Mouse (Mus musculus): ENCODE measurements around the gene Nfam1. TPM values are rescaled to one million over a fixed set of nuclear protein-coding genes. Genes with fewer than 3 reads are reported as not detected.

Gene Nfam1
- total and polyA plus RNA-seq, 3 experiments: 0.04 to 0.81 (median 0.20) TPM

GRCm38 (mm10) chr15:83038812-83039211 lies 5.7 kb upstream of the Nfam1 start:
- no peak overlapping the region for H3K4me3 ChIP-seq (replicated peaks in 1 of 3; ENCODE audit: low read depth in 2 of 3, low read length in 2 of 3, poor library complexity in 1 of 3)
- H3K27ac ChIP-seq (ENCODE audit: insufficient read depth, low read depth): no peak overlapping the region
- H3K9ac ChIP-seq (ENCODE audit: insufficient read depth, low read depth): no peak overlapping the region
- H3K36me3 ChIP-seq (replicated peaks in 1 of 2; ENCODE audit: control insufficient read depth in 1 of 2, insufficient read depth in 1 of 2, low read length in 1 of 2): no peaks in the 10 kb centered on the region
- in situ Hi-C loops (cut with MboI; ENCODE audit: low pct_ligation_motif_present, low pct_unique_long_range_greater_than_20kb, low sequenced_read_pairs): no loop called here
- peaks cover 2% of the 10 kb centered on the region for H3K27me3 ChIP-seq (replicated peaks)
- H3K4me1 ChIP-seq (ENCODE audit: control insufficient read depth in 1 of 2, insufficient read depth in 2 of 2): peaks cover 21 to 63% of the 10 kb centered on the region in 2 experiments
- dilution Hi-C loops (cut with MboI; ENCODE audit: extremely low pct_ligation_motif_present, extremely low pct_unique_long_range_greater_than_20kb, low sequenced_read_pairs): no loop called here
- no peak for TF ChIP-seq RAD21 (IDR thresholded peaks at IDR 0.05; ENCODE audit: low read depth, low read length)
- TF ChIP-seq KAT2A (IDR thresholded peaks at IDR 0.05; ENCODE audit: insufficient replicate concordance, low read length): no peak
- no peak for TF ChIP-seq MXI1 (IDR thresholded peaks at IDR 0.05; ENCODE audit: low read depth, low read length)
- no peak for TF ChIP-seq USF2 (conservative IDR thresholded peaks at IDR 0.05; ENCODE audit: low read depth, low read length)
- TF ChIP-seq JUN (IDR thresholded peaks at IDR 0.05; ENCODE audit: insufficient read depth, low read depth, low read length): no peak
- TF ChIP-seq NRF1 (IDR thresholded peaks at IDR 0.05; ENCODE audit: low read depth, low read length): no peak
- no peak for TF ChIP-seq TCF12 (IDR thresholded peaks at IDR 0.05; ENCODE audit: low read depth, low read length)
- no peak for TF ChIP-seq TBP (conservative IDR thresholded peaks at IDR 0.05; ENCODE audit: low read depth, low read length)
- no peak for TF ChIP-seq POLR2AphosphoS2 (IDR thresholded peaks at IDR 0.05; ENCODE audit: low read depth, low read length)
- no peak for TF ChIP-seq MYC (IDR thresholded peaks at IDR 0.05; ENCODE audit: low read depth, low read length)
- TF ChIP-seq SIN3A (IDR thresholded peaks at IDR 0.05; ENCODE audit: low read length): no peak
- TF ChIP-seq IRF4 (IDR thresholded peaks at IDR 0.05; ENCODE audit: low read depth, low read length): no peak
- TF ChIP-seq CHD2 (IDR thresholded peaks at IDR 0.05; ENCODE audit: low read length): no peak
- TF ChIP-seq MAZ (IDR thresholded peaks at IDR 0.05; ENCODE audit: low read depth, low read length): no peak
- TF ChIP-seq RCOR1 (conservative IDR thresholded peaks at IDR 0.05; ENCODE audit: low read depth, low read length): no peak
- TF ChIP-seq USF1 (IDR thresholded peaks at IDR 0.05; ENCODE audit: low read depth, low read length): no peak
- no peak for TF ChIP-seq ELF1 (IDR thresholded peaks at IDR 0.05; ENCODE audit: low read depth, low read length)
- no peak for TF ChIP-seq ZKSCAN1 (IDR thresholded peaks at IDR 0.05; ENCODE audit: borderline replicate concordance, low read depth, low read length)
- TF ChIP-seq UBTF (IDR thresholded peaks at IDR 0.05; ENCODE audit: low read depth, low read length): no peak
- no peak for DNase-seq (ENCODE audit: extremely low read depth)
- peak overlapping the region; percentile 16; the same call in 1 of the 2 replicates for H3K4me2 ChIP-seq (ENCODE audit: insufficient read depth, low read depth, poor library complexity, severe bottlenecking)
- H3K79me2 ChIP-seq (replicated peaks; ENCODE audit: control insufficient read depth, extremely low read depth, insufficient read depth, poor library complexity, severe bottlenecking): no peaks in the 10 kb centered on the region
- no peaks in the 10 kb centered on the region for H3K9me3 ChIP-seq (replicated peaks; ENCODE audit: low read length)

GRCm38 (mm10) chr15:83037755-83038483 lies 4.8 kb upstream of the Nfam1 start:
- Histone ChIP-seq H3K4me1 (ENCODE audit: control insufficient read depth in 1 of 2, insufficient read depth in 2 of 2) (peaks cover 21 to 69% of the 10 kb centered on the region in 2 experiments), H3K27ac (ENCODE audit: insufficient read depth, low read depth) (peak overlapping the region; percentile 86), H3K79me2 (replicated peaks; ENCODE audit: control insufficient read depth, extremely low read depth, insufficient read depth, poor library complexity, severe bottlenecking) (no peaks in the 10 kb centered on the region), H3K4me3 (replicated peaks in 1 of 3; ENCODE audit: low read depth in 2 of 3, low read length in 2 of 3, poor library complexity in 1 of 3) (no peak overlapping the region), H3K9me3 (replicated peaks; ENCODE audit: low read length) (no peaks in the 10 kb centered on the region), H3K9ac (ENCODE audit: insufficient read depth, low read depth) (no peak overlapping the region), H3K4me2 (ENCODE audit: insufficient read depth, low read depth, poor library complexity, severe bottlenecking) (peak overlapping the region; percentile 48), H3K36me3 (replicated peaks in 1 of 2; ENCODE audit: control insufficient read depth in 1 of 2, insufficient read depth in 1 of 2, low read length in 1 of 2) (no peaks in the 10 kb centered on the region), H3K27me3 (replicated peaks) (peaks cover 2% of the 10 kb centered on the region)
- peak; percentile 95 for DNase-seq (ENCODE audit: extremely low read depth)
- dilution Hi-C loops (cut with MboI; ENCODE audit: extremely low pct_ligation_motif_present, extremely low pct_unique_long_range_greater_than_20kb, low sequenced_read_pairs): no loop called here
- in situ Hi-C loops (cut with MboI; ENCODE audit: low pct_ligation_motif_present, low pct_unique_long_range_greater_than_20kb, low sequenced_read_pairs): no loop called here
- TF ChIP-seq E2F4 (IDR thresholded peaks at IDR 0.05; ENCODE audit: insufficient replicate concordance, low read depth, low read length): peak; percentile 60; the same call in 1 of the 2 replicates
- TF ChIP-seq MAFK (IDR thresholded peaks at IDR 0.05; ENCODE audit: insufficient replicate concordance, low read length): peak; percentile 90
- TF ChIP-seq CHD1 (IDR thresholded peaks at IDR 0.05; ENCODE audit: low read depth, low read length): no peak
- no peak for TF ChIP-seq ZMIZ1 (IDR thresholded peaks at IDR 0.05; ENCODE audit: low read depth, low read length)
- peak; percentile 85 for TF ChIP-seq ETS1 (conservative IDR thresholded peaks at IDR 0.05; ENCODE audit: low read depth, low read length)
- TF ChIP-seq ELF1 (IDR thresholded peaks at IDR 0.05; ENCODE audit: low read depth, low read length): no peak
- TF ChIP-seq NRF1 (IDR thresholded peaks at IDR 0.05; ENCODE audit: low read depth, low read length): peak; percentile 42; the same call in 1 of the 2 replicates
- TF ChIP-seq CTCF (conservative IDR thresholded peaks at IDR 0.05 in 1 of 2, IDR thresholded peaks at IDR 0.05 in 1 of 2; ENCODE audit: low read depth in 2 of 2, low read length in 2 of 2): peak; percentile 77 to 98
- no peak for TF ChIP-seq ZKSCAN1 (IDR thresholded peaks at IDR 0.05; ENCODE audit: borderline replicate concordance, low read depth, low read length)
- TF ChIP-seq MAZ (IDR thresholded peaks at IDR 0.05; ENCODE audit: low read depth, low read length): no peak; the same call in 1 of the 2 replicates
- peak; percentile 64 for TF ChIP-seq MXI1 (IDR thresholded peaks at IDR 0.05; ENCODE audit: low read depth, low read length)
- peak; percentile 22; the same call in 1 of the 2 replicates for TF ChIP-seq MAX (IDR thresholded peaks at IDR 0.05; ENCODE audit: low read length)
- TF ChIP-seq TBP (conservative IDR thresholded peaks at IDR 0.05; ENCODE audit: low read depth, low read length): 0 out of 2 replicates have a peak, but pooled peaks have one; percentile 32
- peak; percentile 47 for TF ChIP-seq NELFE (IDR thresholded peaks at IDR 0.05; ENCODE audit: low read depth, low read length)
- TF ChIP-seq RCOR1 (conservative IDR thresholded peaks at IDR 0.05; ENCODE audit: low read depth, low read length): 0 out of 2 replicates have a peak, but pooled peaks have one; percentile 13
- TF ChIP-seq HCFC1 (IDR thresholded peaks at IDR 0.05; ENCODE audit: low read depth, low read length): no peak; the same call in 1 of the 2 replicates
- TF ChIP-seq KAT2A (IDR thresholded peaks at IDR 0.05; ENCODE audit: insufficient replicate concordance, low read length): no peak
- TF ChIP-seq SMC3 (IDR thresholded peaks at IDR 0.05; ENCODE audit: low read depth, low read length): peak; percentile 99
- peak; percentile 69; the same call in 1 of the 2 replicates for TF ChIP-seq MYC (IDR thresholded peaks at IDR 0.05; ENCODE audit: low read depth, low read length)
